Mouse (Mus musculus): ENCODE data around the gene Nucb1.
A peak's percentile ranks its signal among the peaks of the same experiment; 100 is the strongest.

The Nucb1 gene

GRCm38 (mm10) chr7:45461781-45462180 lies 48.4 kb downstream of the Nucb1 start:
- no peak for DNase-seq

DNA sequence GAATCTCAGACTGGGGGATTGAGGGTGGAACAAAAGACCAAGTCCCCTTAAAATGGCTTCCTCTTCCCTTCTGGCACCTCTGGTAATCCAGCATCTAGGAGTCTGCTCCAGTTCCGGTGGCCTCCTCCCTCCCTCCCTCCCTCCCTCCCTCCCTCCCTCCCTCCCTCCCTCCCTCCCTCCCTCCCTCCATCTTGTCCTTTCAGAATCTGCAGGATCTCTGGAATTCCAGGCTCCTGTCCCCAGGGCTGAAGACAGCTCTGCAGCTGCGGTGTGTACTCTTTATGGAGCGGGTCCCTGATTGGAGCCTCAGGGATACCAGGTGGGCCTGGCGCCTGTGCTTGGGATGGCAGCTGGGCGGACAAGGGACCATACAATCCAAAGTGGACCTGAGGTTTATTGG lies 48.9 kb downstream of the Nucb1 start:
- no peak for DNase-seq

DNA sequence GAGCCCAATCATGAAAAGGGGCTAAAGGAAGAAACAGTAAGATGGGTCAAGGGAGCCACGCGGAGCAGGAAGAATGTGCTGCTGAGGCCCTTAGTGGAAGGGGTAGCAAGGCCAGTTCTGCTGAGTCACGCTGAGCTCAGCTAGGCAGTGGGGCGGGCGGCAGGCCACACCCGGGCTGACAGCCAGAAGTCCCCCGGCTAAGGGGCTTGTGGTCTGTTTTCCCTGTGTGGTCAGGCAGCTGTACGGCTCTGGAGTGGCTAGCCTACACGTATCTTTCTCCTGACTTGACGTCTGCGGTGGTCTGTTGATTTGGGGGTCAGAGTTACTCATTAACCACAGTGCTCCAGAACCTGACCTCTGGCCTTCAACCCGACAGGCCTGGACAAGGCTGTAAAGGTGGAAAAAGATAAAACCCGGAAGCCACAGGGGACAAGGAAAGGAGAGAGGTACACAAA lies 49.3 kb downstream of the Nucb1 start:
- DNase-seq = peak; percentile 83

- no peak for DNase-seq
Observed at GRCm38 (mm10) chr7:45460377-45460776, 49.8 kb downstream of the Nucb1 start.

- peak; percentile 99 for DNase-seq
Observed at GRCm38 (mm10) chr7:45459564-45460140, 50.6 kb downstream of the Nucb1 start, which contains the start of gene Ftl1. Gene Ftl1 (minus strand): TSS chr7:45459884.

GRCm38 (mm10) chr7:45458748-45459563 lies 51.2 kb downstream of the Nucb1 start:
- DNase-seq = peak; percentile 91

GRCm38 (mm10) chr7:45457204-45458060 lies 52.8 kb downstream of the Nucb1 start:
- DNase-seq = peak; percentile 66

DNA sequence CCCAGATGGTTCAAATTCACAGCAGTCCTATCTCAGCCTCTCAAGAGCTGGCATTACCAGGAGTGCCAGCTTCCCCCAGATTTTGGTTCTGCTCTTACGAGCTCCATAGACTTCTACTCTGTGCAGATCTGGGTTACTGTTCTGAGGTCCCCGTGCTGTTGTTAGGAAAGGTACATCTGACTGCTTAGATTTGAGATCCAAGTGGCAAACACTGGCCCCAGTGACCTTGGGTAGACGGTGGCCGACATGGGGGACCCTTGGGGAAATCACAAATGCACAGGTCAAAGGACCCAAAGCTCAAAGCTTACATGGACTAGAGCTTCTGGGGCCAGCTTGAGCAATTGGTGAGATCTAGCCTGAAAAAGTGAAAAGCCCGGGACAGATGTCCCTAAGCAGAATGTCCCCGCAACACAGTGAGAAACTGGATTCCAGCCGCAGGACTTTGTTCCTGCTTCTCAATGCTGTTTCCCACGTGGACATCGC lies 53.4 kb downstream of the Nucb1 start:
- no peak for DNase-seq

- peak; percentile 34 for DNase-seq
Observed at GRCm38 (mm10) chr7:45455932-45456696, 54.1 kb downstream of the Nucb1 start.

DNA sequence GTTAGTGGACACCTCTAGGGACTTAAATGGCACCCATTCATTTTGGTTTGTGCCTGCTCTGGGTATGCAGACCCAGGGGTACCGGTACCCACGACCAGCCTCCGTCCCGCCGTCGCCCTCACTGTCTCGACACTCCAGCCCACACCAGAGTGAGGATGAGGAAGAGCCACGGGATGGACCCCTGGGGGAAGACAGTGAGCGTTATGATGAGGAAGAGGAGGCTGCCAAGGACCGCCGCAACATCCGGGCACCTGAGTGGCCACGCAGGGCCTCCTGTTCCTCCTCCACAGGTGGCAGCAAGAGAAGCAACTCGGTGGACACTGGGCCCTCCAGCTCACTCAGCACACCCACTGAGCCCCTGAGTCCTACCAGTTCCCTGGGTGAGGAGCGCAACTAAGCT lies 55.2 kb downstream of the Nucb1 start:
- no peak for DNase-seq

GRCm38 (mm10) chr7:45451344-45451982 lies 58.7 kb downstream of the Nucb1 start:
- DNase-seq = peak; percentile 89

DNA sequence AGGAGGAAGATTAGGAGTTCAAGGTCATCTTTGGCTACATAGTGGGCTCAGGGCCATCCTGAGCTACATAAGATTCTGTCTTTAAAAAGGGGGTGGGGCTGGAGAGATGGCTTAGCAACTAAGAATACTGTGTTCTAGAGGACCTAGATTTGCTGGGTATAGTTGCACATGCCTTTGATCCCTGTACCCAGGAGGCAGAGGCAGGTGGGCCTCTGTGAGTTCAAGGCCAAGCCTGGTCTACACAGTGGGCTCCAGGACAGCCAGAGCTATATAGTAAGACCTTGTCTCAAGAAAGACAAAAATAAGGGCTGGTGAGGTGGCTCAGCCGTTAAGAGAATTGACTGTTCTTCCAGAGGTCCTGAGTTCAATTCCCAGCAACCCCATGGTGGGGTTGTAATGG lies 60.2 kb downstream of the Nucb1 start:
- DNase-seq = no peak

- DNase-seq = peak; percentile 57
Observed at GRCm38 (mm10) chr7:45447325-45447990, 62.7 kb downstream of the Nucb1 start.

- DNase-seq = no peak
Observed at GRCm38 (mm10) chr7:45446589-45446988, 63.6 kb downstream of the Nucb1 start.

DNA sequence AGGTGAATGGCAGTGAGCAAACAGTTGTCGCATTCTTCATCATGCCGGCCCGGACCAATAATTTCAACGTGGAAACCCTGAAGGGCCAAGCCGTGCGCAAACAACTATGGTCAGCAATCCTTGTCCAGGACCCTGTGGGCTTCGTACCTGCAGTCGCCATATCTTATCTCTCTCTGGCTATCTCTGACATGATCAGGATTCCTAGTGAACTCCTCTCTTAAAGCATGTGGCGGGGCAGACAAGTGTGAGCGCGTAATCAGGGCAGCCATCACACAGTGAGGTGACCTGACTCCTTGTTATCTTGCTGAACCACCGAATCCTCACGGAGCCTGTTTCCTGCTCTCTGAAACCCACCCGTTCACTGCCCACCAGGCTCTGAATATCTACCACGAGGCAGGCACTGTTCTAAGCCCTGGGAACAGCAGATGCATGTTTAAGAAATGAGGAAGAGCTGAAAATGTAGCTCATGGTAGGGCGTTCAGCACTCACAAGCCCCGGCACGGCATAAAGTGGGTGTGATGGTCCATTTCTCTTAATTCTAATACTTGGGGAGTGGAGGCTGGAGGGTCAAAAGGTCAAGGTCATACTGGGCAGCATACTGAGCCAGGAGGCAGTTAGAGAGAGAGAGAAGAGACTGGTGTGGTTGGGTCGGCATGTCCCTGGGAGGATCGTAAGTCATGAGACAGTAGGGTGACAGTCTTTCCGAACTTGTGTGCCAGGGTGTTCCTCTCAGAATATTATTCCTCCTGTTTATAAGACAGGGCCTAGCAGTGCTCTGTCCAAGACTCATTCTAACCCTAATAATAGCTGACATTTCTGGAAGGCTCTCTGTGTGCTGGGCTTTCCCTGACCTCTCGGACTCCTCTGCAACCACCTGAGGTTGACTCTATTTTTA lies 66.4 kb downstream of the Nucb1 start:
- DNase-seq = no peak
